Mouse (Mus musculus) cortical plate, adult 2 months (tissue): ENCODE measurements around the gene Parp1.

Source experiments
- CTCF ChIP-seq: fragments of 200-500 bp; IDR thresholded peaks from 2 replicates; pipeline ENCODE4 v1.5.1; 2011; ENCODE audit warnings: mild to moderate bottlenecking, control low read depth, low read length; ENCODE audit not compliant: insufficient read depth; ENCODE audit errors: extremely low read depth
- POLR2A ChIP-seq: fragments of 200-500 bp; IDR thresholded peaks from 2 replicates; pipeline ENCODE4 v1.6.1; 2011; ENCODE audit warnings: mild to moderate bottlenecking, low read length, control low read depth; ENCODE audit not compliant: insufficient read depth; ENCODE audit errors: extremely low read depth

DNA sequence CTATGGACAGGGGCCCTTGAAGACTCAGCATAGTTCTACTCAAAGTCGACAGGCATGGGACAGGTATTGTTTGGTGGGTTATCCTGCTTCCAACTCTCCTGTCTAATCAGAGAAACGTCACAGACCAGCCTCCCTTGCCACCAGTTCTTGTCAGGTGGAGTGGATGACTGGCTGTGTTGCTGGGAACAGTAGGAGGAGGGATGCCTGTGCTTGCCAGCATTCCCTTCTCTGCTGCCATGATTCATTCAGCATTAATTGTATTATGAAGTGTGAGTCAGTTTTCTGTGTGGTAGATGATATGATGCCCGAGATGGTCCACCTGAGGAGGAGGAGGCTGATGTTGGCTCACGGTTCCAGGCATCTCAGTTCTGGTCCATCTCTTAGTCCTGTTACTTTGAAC lies 9.1 kb downstream of the Parp1 start:
- no peak for TF ChIP-seq CTCF
- no peak for TF ChIP-seq POLR2A
